Mouse (Mus musculus): ENCODE measurements around the gene Ror1. TPM values are rescaled to one million over a fixed set of nuclear protein-coding genes. Genes with fewer than 3 reads are reported as not detected.

Gene Ror1
- polyA plus RNA-seq, 1 experiment, result 0.36 TPM

GRCm38 (mm10) chr4:100126531-100127310, 31.1 kb downstream of the Ror1 start:
- Histone ChIP-seq H3K4me1 (ENCODE audit: control insufficient read depth, insufficient read depth, insufficient read length, low read length) (0 out of 2 replicates have a peak, but pooled peaks cover 2% of the 10 kb centered on the region), H3K4me3 (ENCODE audit: insufficient read depth, low read depth, low read length) (no peak overlapping the region), H3K27ac (replicated peaks; ENCODE audit: low read depth, low read length) (no peak overlapping the region)

- Histone ChIP-seq H3K4me3 (ENCODE audit: insufficient read depth, low read depth, low read length) (no peak overlapping the region), H3K4me1 (ENCODE audit: control insufficient read depth, insufficient read depth, insufficient read length, low read length) (0 out of 2 replicates have a peak, but pooled peaks cover 2% of the 10 kb centered on the region), H3K27ac (replicated peaks; ENCODE audit: low read depth, low read length) (no peak overlapping the region)
These were observed 32.7 kb downstream of the Ror1 start for GRCm38 (mm10) chr4:100128026-100128922.

- Histone ChIP-seq H3K4me3 (ENCODE audit: insufficient read depth, low read depth, low read length) (no peak overlapping the region), H3K27ac (replicated peaks; ENCODE audit: low read depth, low read length) (no peak overlapping the region), H3K4me1 (ENCODE audit: control insufficient read depth, insufficient read depth, insufficient read length, low read length) (0 out of 2 replicates have a peak, but pooled peaks cover 2% of the 10 kb centered on the region)
These were observed 33.6 kb downstream of the Ror1 start for GRCm38 (mm10) chr4:100129201-100129600.

- Histone ChIP-seq H3K27ac (replicated peaks; ENCODE audit: low read depth, low read length) (no peak overlapping the region), H3K4me1 (ENCODE audit: control insufficient read depth, insufficient read depth, insufficient read length, low read length) (0 out of 2 replicates have a peak, but pooled peaks cover 2% of the 10 kb centered on the region), H3K4me3 (ENCODE audit: insufficient read depth, low read depth, low read length) (no peak overlapping the region)
These were observed 35.3 kb downstream of the Ror1 start for GRCm38 (mm10) chr4:100130771-100131475.

- Histone ChIP-seq H3K4me3 (ENCODE audit: insufficient read depth, low read depth, low read length) (no peak overlapping the region), H3K4me1 (ENCODE audit: control insufficient read depth, insufficient read depth, insufficient read length, low read length) (0 out of 2 replicates have a peak, but pooled peaks cover 2% of the 10 kb centered on the region), H3K27ac (replicated peaks; ENCODE audit: low read depth, low read length) (no peak overlapping the region)
These were observed 35.9 kb downstream of the Ror1 start for GRCm38 (mm10) chr4:100131488-100131887.

GRCm38 (mm10) chr4:100132261-100132660, 36.7 kb downstream of the Ror1 start:
- Histone ChIP-seq H3K4me1 (ENCODE audit: control insufficient read depth, insufficient read depth, insufficient read length, low read length) (0 out of 2 replicates have a peak, but pooled peaks cover 2% of the 10 kb centered on the region), H3K4me3 (ENCODE audit: insufficient read depth, low read depth, low read length) (no peak overlapping the region), H3K27ac (replicated peaks; ENCODE audit: low read depth, low read length) (no peak overlapping the region)

GRCm38 (mm10) chr4:100136046-100136445, 40.5 kb downstream of the Ror1 start:
- Histone ChIP-seq H3K27ac (replicated peaks; ENCODE audit: low read depth, low read length) (no peak overlapping the region), H3K4me3 (ENCODE audit: insufficient read depth, low read depth, low read length) (no peak overlapping the region), H3K4me1 (ENCODE audit: control insufficient read depth, insufficient read depth, insufficient read length, low read length) (no peaks in the 10 kb centered on the region)

- Histone ChIP-seq H3K27ac (replicated peaks; ENCODE audit: low read depth, low read length) (no peak overlapping the region), H3K4me1 (ENCODE audit: control insufficient read depth, insufficient read depth, insufficient read length, low read length) (no peaks in the 10 kb centered on the region), H3K4me3 (ENCODE audit: insufficient read depth, low read depth, low read length) (no peak overlapping the region)
These were observed 41.7 kb downstream of the Ror1 start for GRCm38 (mm10) chr4:100137102-100137835.

GRCm38 (mm10) chr4:100141626-100142025, 46.0 kb downstream of the Ror1 start:
- no peaks in the 10 kb centered on the region for H3K4me1 ChIP-seq (ENCODE audit: control insufficient read depth, insufficient read depth, insufficient read length, low read length)
- H3K27ac ChIP-seq (replicated peaks; ENCODE audit: low read depth, low read length), result no peak overlapping the region
- H3K4me3 ChIP-seq (ENCODE audit: insufficient read depth, low read depth, low read length), result no peak overlapping the region

- H3K4me3 ChIP-seq (ENCODE audit: insufficient read depth, low read depth, low read length), result no peak overlapping the region
- H3K27ac ChIP-seq (replicated peaks; ENCODE audit: low read depth, low read length), result no peak overlapping the region
- H3K4me1 ChIP-seq (ENCODE audit: control insufficient read depth, insufficient read depth, insufficient read length, low read length), result no peaks in the 10 kb centered on the region
These were observed 49.2 kb downstream of the Ror1 start for GRCm38 (mm10) chr4:100144744-100145143.

GRCm38 (mm10) chr4:100150797-100151196, 55.2 kb downstream of the Ror1 start:
- Histone ChIP-seq H3K4me3 (ENCODE audit: insufficient read depth, low read depth, low read length) (no peak overlapping the region), H3K27ac (replicated peaks; ENCODE audit: low read depth, low read length) (no peak overlapping the region), H3K4me1 (ENCODE audit: control insufficient read depth, insufficient read depth, insufficient read length, low read length) (no peaks in the 10 kb centered on the region)

- Histone ChIP-seq H3K4me1 (ENCODE audit: control insufficient read depth, insufficient read depth, insufficient read length, low read length) (no peaks in the 10 kb centered on the region), H3K4me3 (ENCODE audit: insufficient read depth, low read depth, low read length) (no peak overlapping the region), H3K27ac (replicated peaks; ENCODE audit: low read depth, low read length) (no peak overlapping the region)
These were observed 59.1 kb downstream of the Ror1 start for GRCm38 (mm10) chr4:100154560-100155130.

GRCm38 (mm10) chr4:100155731-100156130, 60.1 kb downstream of the Ror1 start:
- no peaks in the 10 kb centered on the region for H3K4me1 ChIP-seq (ENCODE audit: control insufficient read depth, insufficient read depth, insufficient read length, low read length)
- H3K27ac ChIP-seq (replicated peaks; ENCODE audit: low read depth, low read length), result no peak overlapping the region
- H3K4me3 ChIP-seq (ENCODE audit: insufficient read depth, low read depth, low read length), result no peak overlapping the region

- no peak overlapping the region for H3K4me3 ChIP-seq (ENCODE audit: insufficient read depth, low read depth, low read length)
These were observed 62.8 kb downstream of the Ror1 start for GRCm38 (mm10) chr4:100158401-100158800.

More at GRCm38 (mm10) chr4:100158401-100158800, 62.8 kb downstream of the Ror1 start:
- Histone ChIP-seq H3K4me1 (ENCODE audit: control insufficient read depth, insufficient read depth, insufficient read length, low read length) (no peaks in the 10 kb centered on the region), H3K27ac (replicated peaks; ENCODE audit: low read depth, low read length) (no peak overlapping the region)

Data from brown adipose tissue, adult 24 weeks (tissue).